Comparison of ENCODE assay signal across 9 mouse cellular contexts in genomic region chr13:73718225-73718624, GRCm38 (mm10). TPM values are rescaled to one million over a fixed set of nuclear protein-coding genes. Genes with fewer than 3 reads are reported as not detected.
DNase-seq lines count a peak whose midpoint lies in the region; ATAC-seq and TF ChIP-seq lines count a peak whose summit lies in the region.
"Had no signal": no experiment of that assay in that cellular context is flagged by ENCODE, and none has a peak within 500 bp of the region (broad histone marks: within the 10 kb centered on the region; RNA-seq: fewer than 3 reads in every experiment).

No protein-coding gene starts in this region.

- H3K9me3 ChIP-seq in forebrain, embryonic 14.5 days (replicated peaks; ENCODE audit: control insufficient read depth, low read length): no peaks in the 10 kb centered on the region
- no peaks in the 10 kb centered on the region for H3K9me3 ChIP-seq in hindbrain, postnatal 0 days (ENCODE audit: low read length)
- H3K9me3 ChIP-seq: liver, embryonic 15.5 days had no signal

- H3K9ac ChIP-seq in forebrain, embryonic 14.5 days (ENCODE audit: low read length): no peak overlapping the region
- no peak overlapping the region for H3K9ac ChIP-seq in hindbrain, postnatal 0 days (replicated peaks; ENCODE audit: low read length)
- H3K9ac ChIP-seq: liver, embryonic 15.5 days had no signal

- peak; percentile 96 for TF ChIP-seq CTCF in hindbrain, postnatal 0 days (IDR thresholded peaks at IDR 0.05; ENCODE audit: low read depth)

- peak; percentile 66 for DNase-seq in Muller cell, postnatal 12 days (ENCODE audit: inconsistent ontology term)
- peak; percentile 60 for DNase-seq in c-Kit-positive CD71-positive TER-119-positive erythroid progenitor cells, embryonic 14.5 days (ENCODE audit: low spot score)
- peak; percentile 94 for DNase-seq in forebrain, embryonic 14.5 days (ENCODE audit: low spot score)
- peak; percentile 96 for DNase-seq in hindbrain, postnatal 0 days (ENCODE audit: low spot score)
- peak; percentile 70 to 92 for DNase-seq in layer of hippocampus, postnatal 25 days (ENCODE audit: extremely low spot score in 1 of 2, low spot score in 1 of 2)
- peak; percentile 56 to 85 for DNase-seq in lung, postnatal 4 days
- peak; percentile 91 to 93 for DNase-seq in right cerebral cortex, adult 2 months (ENCODE audit: low spot score in 2 of 2)
- DNase-seq in urinary bladder, postnatal 14 days (ENCODE audit: low spot score): peak; percentile 86

- peak; percentile 86 for ATAC-seq in forebrain, embryonic 14.5 days
- ATAC-seq in hindbrain, postnatal 0 days: peak; percentile 79

- H3K4me3 ChIP-seq in forebrain, embryonic 14.5 days (ENCODE audit: low read depth, low read length): no peak overlapping the region
- H3K4me3 ChIP-seq in hindbrain, postnatal 0 days (ENCODE audit: low read length): no peak overlapping the region
- H3K4me3 ChIP-seq: liver, embryonic 15.5 days had no signal

- H3K27me3 ChIP-seq in forebrain, embryonic 14.5 days (replicated peaks; ENCODE audit: control insufficient read depth, insufficient read depth, low read length): no peaks in the 10 kb centered on the region
- H3K27me3 ChIP-seq in hindbrain, postnatal 0 days (ENCODE audit: insufficient read depth, low read length): no peaks in the 10 kb centered on the region
- H3K27me3 ChIP-seq: liver, embryonic 15.5 days had no signal

- no peaks in the 10 kb centered on the region for H3K4me1 ChIP-seq in forebrain, embryonic 14.5 days (ENCODE audit: control insufficient read depth, insufficient read depth, low read length)
- no peaks in the 10 kb centered on the region for H3K4me1 ChIP-seq in hindbrain, postnatal 0 days (ENCODE audit: insufficient read depth, low read length)
- H3K4me1 ChIP-seq: liver, embryonic 15.5 days had no signal

- 0% methylated on average over 2 of the region's 2 CpGs for WGBS in forebrain, embryonic 14.5 days
- 0% methylated on average over 2 of the region's 2 CpGs for WGBS in hindbrain, postnatal 0 days

- H3K4me2 ChIP-seq in forebrain, embryonic 14.5 days (ENCODE audit: low read length): no peak overlapping the region
- H3K4me2 ChIP-seq in hindbrain, postnatal 0 days (ENCODE audit: low read depth, low read length): no peak overlapping the region
- H3K4me2 ChIP-seq: liver, embryonic 15.5 days had no signal

- no peaks in the 10 kb centered on the region for H3K36me3 ChIP-seq in forebrain, embryonic 14.5 days (ENCODE audit: control insufficient read depth, insufficient read depth, low read length)
- H3K36me3 ChIP-seq in hindbrain, postnatal 0 days (ENCODE audit: insufficient read depth, low read length): no peaks in the 10 kb centered on the region
- H3K36me3 ChIP-seq: liver, embryonic 15.5 days had no signal

- no peak overlapping the region for H3K27ac ChIP-seq in forebrain, embryonic 14.5 days (ENCODE audit: low read depth, low read length)
- no peak overlapping the region for H3K27ac ChIP-seq in hindbrain, postnatal 0 days
- H3K27ac ChIP-seq: liver, embryonic 15.5 days had no signal

RNA-seq across cellular contexts. Expression of gene Slc6a19, which starts 13.6 kb away (rescaled TPM):
- 0.28 and 0.41 TPM in 2 replicates for polyA plus RNA-seq in forebrain, embryonic 14.5 days (2014; fragmentation: Nextera tagmentation; extraction: Ambion mirVana)
- total RNA-seq in hindbrain, postnatal 0 days (2014; rRNA removed): 0.05 and 0.14 TPM in 2 replicates
- polyA plus RNA-seq in hindbrain, postnatal 0 days (2015; fragmentation: Nextera tagmentation; extraction: Ambion mirVana): 0.34 and 0.51 TPM in 2 replicates
- under 1 TPM; 0.09 to 0.37 TPM for total RNA-seq in layer of hippocampus, postnatal 25 days (2021)

RNA-seq across cellular contexts. Expression of gene Slc12a7, which starts 14.7 kb away (rescaled TPM):
- polyA plus RNA-seq in forebrain, embryonic 14.5 days (2014; fragmentation: Nextera tagmentation; extraction: Ambion mirVana): 14.5 and 16.6 TPM in 2 replicates
- total RNA-seq in hindbrain, postnatal 0 days (2014; rRNA removed): 7.1 and 11.0 TPM in 2 replicates
- 4.2 and 4.3 TPM in 2 replicates for polyA plus RNA-seq in hindbrain, postnatal 0 days (2015; fragmentation: Nextera tagmentation; extraction: Ambion mirVana)
- total RNA-seq in layer of hippocampus, postnatal 25 days (2021): 1 to 10 TPM; 4.5 to 5.0 TPM

RNA-seq across cellular contexts. Expression of gene Slc6a18, which starts 40.4 kb away (rescaled TPM):
- not detected in 2 replicates for polyA plus RNA-seq in forebrain, embryonic 14.5 days (2014; fragmentation: Nextera tagmentation; extraction: Ambion mirVana)
- total RNA-seq in hindbrain, postnatal 0 days (2014; rRNA removed): not detected in 2 replicates
- polyA plus RNA-seq in hindbrain, postnatal 0 days (2015; fragmentation: Nextera tagmentation; extraction: Ambion mirVana): not detected in 2 replicates
- total RNA-seq in layer of hippocampus, postnatal 25 days (2021): not detected
- polyA plus RNA-seq: liver, embryonic 15.5 days had no signal
